Mouse (Mus musculus) lung, postnatal 0 days (tissue): ENCODE measurements around the gene Adamts7.

Experiments used
- CTCF ChIP-seq: IDR thresholded peaks from 2 replicates; pipeline ENCODE4 v1.5.1; 2016; ENCODE audit warnings: antibody characterized with exemption, mild to moderate bottlenecking
- EP300 ChIP-seq: IDR thresholded peaks from 2 replicates; pipeline ENCODE4 v1.6.1; 2016; ENCODE audit warnings: antibody characterized with exemption, mild to moderate bottlenecking, control low read depth

DNA sequence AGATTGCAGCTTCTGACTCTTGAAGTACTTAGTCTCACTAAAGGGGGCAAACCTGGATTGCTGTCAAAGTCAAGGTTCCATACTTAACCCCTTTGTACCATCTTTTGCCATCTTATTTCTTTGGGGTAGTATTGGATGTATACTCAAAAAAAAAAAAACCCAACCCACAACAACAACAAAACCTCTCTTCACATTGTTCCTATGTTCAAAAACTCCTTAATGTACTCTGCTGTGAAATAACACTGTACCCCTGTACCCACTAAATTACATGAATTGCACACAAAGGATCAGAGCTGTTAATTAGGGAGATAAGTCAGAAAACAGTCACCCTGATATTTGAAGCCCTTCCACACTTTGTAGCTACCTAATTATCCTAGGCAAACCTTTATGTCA is 47.6 kb upstream of the Adamts7 start:
- TF ChIP-seq CTCF (no peak), EP300 (no peak)
